Mouse (Mus musculus) neural tube, embryonic 15.5 days (tissue): ENCODE data around the gene Olfr229. TPM values are rescaled to one million over a fixed set of nuclear protein-coding genes. Genes with fewer than 3 reads are reported as not detected.

ENCODE experiments used
- polyA plus RNA-seq: library from polyadenylated mRNA; unstranded; fragments of >200 nt; fragmentation: Nextera tagmentation; extraction: Ambion mirVana; gene quantifications from 2 replicates; pipeline ENCODE4 v1.2.1, GENCODE M21; 2015

Olfr229 gene
- polyA plus RNA-seq, 1 experiment from 2014 or later = not detected

Other genes starting within 250 kb of the Olfr229 start
- not detected in 2 replicates for gene Olfr963, start 240.1 kb upstream of the Olfr229 start, polyA plus RNA-seq
- gene Olfr149, start 200.2 kb upstream of the Olfr229 start, polyA plus RNA-seq = not detected in 2 replicates
- gene Olfr965, start 196.0 kb upstream of the Olfr229 start, polyA plus RNA-seq = not detected in 2 replicates
- not detected in 2 replicates for gene Olfr150, start 176.4 kb upstream of the Olfr229 start, polyA plus RNA-seq
- not detected in 2 replicates for gene Olfr967, start 161.1 kb upstream of the Olfr229 start, polyA plus RNA-seq
- gene Olfr968, start 124.1 kb upstream of the Olfr229 start, polyA plus RNA-seq = not detected in 2 replicates
- not detected in 2 replicates for gene Olfr969, start 116.4 kb upstream of the Olfr229 start, polyA plus RNA-seq
- gene Olfr970, start 98.5 kb upstream of the Olfr229 start, polyA plus RNA-seq = not detected in 2 replicates
- not detected in 2 replicates for gene Olfr971, start 70.5 kb upstream of the Olfr229 start, polyA plus RNA-seq
- not detected in 2 replicates for gene Olfr972, start 40.9 kb upstream of the Olfr229 start, polyA plus RNA-seq
- not detected in 2 replicates for gene Olfr974, start 30.2 kb downstream of the Olfr229 start, polyA plus RNA-seq
- gene Olfr975, start 44.7 kb downstream of the Olfr229 start, polyA plus RNA-seq = not detected in 2 replicates
- gene Olfr976, start 53.8 kb downstream of the Olfr229 start, polyA plus RNA-seq = not detected in 2 replicates
- gene Olfr978, start 84.8 kb downstream of the Olfr229 start, polyA plus RNA-seq = not detected in 2 replicates
- gene Olfr979, start 96.1 kb downstream of the Olfr229 start, polyA plus RNA-seq = not detected in 2 replicates
- not detected in 2 replicates for gene Olfr980, start 102.2 kb downstream of the Olfr229 start, polyA plus RNA-seq
- not detected in 2 replicates for gene Olfr981, start 114.1 kb downstream of the Olfr229 start, polyA plus RNA-seq
- gene Olfr982, start 166.5 kb downstream of the Olfr229 start, polyA plus RNA-seq = not detected in 2 replicates
- gene Olfr983, start 186.3 kb downstream of the Olfr229 start, polyA plus RNA-seq = not detected in 2 replicates
- gene Olfr984, start 206.9 kb downstream of the Olfr229 start, polyA plus RNA-seq = not detected in 2 replicates
- not detected in 2 replicates for gene Olfr985, start 222.8 kb downstream of the Olfr229 start, polyA plus RNA-seq
- gene Tmem225, start 240.8 kb downstream of the Olfr229 start, polyA plus RNA-seq = not detected in 2 replicates